Mouse (Mus musculus): ENCODE results near the gene 4930442H23Rik. TPM values are rescaled to one million over a fixed set of nuclear protein-coding genes. Genes with fewer than 3 reads are reported as not detected.
A peak's percentile ranks its signal among the peaks of the same experiment; 100 is the strongest.
"Not testable (repeated sequence)": the region's sequence is repeated elsewhere in the genome, so short reads cannot be mapped to it uniquely, and the experiment has no call there.

Gene 4930442H23Rik
- polyA plus RNA-seq, 1 experiment from 2014 or later: not detected

DNA sequence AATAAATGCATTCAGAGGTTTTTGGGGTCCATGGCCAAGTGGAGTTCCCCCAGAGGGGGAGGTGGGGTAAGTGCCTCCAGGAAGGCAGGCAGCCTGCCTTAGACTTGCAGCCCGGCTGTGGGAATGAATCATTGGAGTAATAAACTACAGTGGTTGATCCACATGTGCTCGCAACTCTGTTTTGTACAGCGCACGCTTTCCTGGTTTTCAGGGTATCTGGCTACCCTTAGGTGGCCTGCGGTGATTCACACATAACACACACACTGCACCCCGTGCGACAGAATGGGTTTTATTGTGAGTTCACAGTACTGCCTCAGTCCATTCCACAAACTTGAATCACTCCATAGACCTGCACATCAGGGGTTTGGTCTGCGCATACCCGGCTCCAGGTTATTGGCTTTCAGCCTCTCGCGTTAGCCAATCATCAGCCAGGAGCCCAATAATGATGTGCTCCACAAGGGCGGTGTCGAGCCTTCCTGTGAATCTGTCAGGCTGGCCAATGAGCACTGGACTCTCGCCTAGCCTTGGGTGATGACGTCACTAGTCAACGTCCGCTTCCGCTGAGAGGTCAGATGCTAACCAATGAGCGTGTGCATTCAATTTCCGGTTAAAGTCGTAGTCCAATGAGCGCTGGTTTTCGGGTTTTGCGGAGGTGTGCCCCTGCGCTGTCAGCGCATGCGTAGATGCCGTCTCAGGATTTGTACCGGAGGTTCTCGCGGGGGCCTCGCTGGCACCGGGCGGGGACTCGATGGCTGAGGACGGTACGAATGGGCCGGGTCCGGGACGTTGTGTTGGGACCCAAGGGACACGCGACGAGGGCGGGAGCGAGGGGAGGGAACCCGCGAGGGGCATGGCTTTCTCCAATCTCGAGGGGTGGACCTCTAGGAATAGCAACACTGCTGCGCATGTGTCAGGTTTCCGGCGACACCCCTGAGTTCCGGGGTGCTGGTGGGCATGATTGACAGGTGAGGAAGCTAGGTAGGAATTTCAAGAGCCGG is 1.0 kb downstream of the 4930442H23Rik start, which contains the start of gene Dapk3:
Gene Dapk3 (plus strand): TSS at position 670 of the 998 bp plus-strand sequence.
- H3K9me3 ChIP-seq (replicated peaks): no peaks in the 10 kb centered on the region
- WGBS: 5% methylated on average over 53 of the region's 53 CpGs
- H3K27ac ChIP-seq: peak within 1 kb of the TSS; percentile 87
- H3K4me3 ChIP-seq (replicated peaks): peak within 1 kb of the TSS; percentile 67
- peak within 1 kb of the TSS; percentile 67 for H3K4me2 ChIP-seq
- H3K4me1 ChIP-seq: peaks cover 65% of the 10 kb centered on the region
- peaks cover 86% of the 10 kb centered on the region for H3K36me3 ChIP-seq
- H3K9ac ChIP-seq: peak within 1 kb of the TSS; percentile 63
- no peaks in the 10 kb centered on the region for H3K27me3 ChIP-seq
- ATAC-seq (replicated peaks; ENCODE audit: low FRiP score): peak; percentile 94

- H3K27me3 ChIP-seq; H3K4me2 ChIP-seq; H3K9me3 ChIP-seq (replicated peaks); ATAC-seq (replicated peaks; ENCODE audit: low FRiP score); H3K9ac ChIP-seq: not testable (repeated sequence)
- peaks cover 67% of the 10 kb centered on the region for H3K4me1 ChIP-seq
- WGBS: 83% methylated on average over 12 of the region's 12 CpGs
- peaks cover 81% of the 10 kb centered on the region for H3K36me3 ChIP-seq
- H3K27ac ChIP-seq: peak overlapping the region; percentile 61
- peak overlapping the region; percentile 67; the same call in 1 of the 2 replicates for H3K4me3 ChIP-seq (replicated peaks)
Measured at GRCm38 (mm10) chr10:81181860-81182259, 1.8 kb downstream of the 4930442H23Rik start.

GRCm38 (mm10) chr10:81180946-81181345 is 2.7 kb downstream of the 4930442H23Rik start:
- no peak overlapping the region for H3K27ac ChIP-seq
- peaks cover 67% of the 10 kb centered on the region for H3K4me1 ChIP-seq
- H3K9ac ChIP-seq: no peak overlapping the region
- no peak overlapping the region for H3K4me3 ChIP-seq (replicated peaks)
- H3K27me3 ChIP-seq: no peaks in the 10 kb centered on the region
- WGBS: 94% methylated on average over 13 of the region's 13 CpGs
- ATAC-seq (replicated peaks; ENCODE audit: low FRiP score): no peak
- H3K4me2 ChIP-seq: no peak overlapping the region
- peaks cover 75% of the 10 kb centered on the region for H3K36me3 ChIP-seq
- H3K9me3 ChIP-seq (replicated peaks): no peaks in the 10 kb centered on the region

DNA sequence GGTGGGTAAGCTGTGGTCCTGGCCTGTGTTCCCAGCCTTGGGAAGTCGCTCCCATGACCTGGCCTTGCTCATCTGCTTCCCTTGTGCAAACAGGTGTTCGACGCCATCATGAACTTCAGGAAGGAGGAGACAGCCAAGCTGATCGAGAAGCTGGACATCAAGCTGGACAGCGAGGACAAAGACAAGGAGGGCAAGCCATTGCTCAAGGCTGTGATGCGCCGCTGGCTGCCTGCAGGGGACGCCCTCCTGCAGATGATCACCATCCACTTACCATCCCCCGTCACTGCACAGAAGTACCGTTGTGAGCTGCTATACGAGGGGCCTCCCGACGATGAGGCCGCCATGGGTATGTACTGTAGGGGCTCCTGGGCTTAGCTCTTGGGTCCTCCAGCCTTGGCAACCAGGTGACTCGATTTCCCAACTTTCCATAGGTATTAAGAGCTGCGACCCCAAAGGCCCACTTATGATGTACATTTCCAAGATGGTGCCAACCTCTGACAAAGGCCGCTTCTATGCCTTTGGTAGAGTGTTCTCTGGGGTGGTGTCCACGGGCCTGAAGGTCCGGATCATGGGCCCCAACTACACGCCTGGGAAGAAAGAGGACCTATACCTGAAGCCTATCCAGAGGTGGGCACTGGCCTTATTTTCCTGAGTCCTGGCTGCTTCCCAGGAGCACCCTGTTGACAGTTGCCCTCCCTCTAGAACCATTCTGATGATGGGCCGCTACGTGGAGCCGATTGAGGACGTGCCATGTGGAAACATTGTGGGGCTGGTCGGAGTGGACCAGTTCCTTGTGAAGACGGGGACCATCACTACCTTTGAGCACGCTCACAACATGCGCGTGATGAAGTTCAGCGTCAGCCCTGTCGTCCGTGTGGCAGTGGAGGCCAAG is 4.0 kb downstream of the 4930442H23Rik start:
- 0 out of 2 replicates have a peak overlapping the region, but pooled peaks have one; percentile 4 for H3K27ac ChIP-seq

GRCm38 (mm10) chr10:81178927-81179326 is 4.7 kb downstream of the 4930442H23Rik start:
- no peaks in the 10 kb centered on the region for H3K27me3 ChIP-seq
- H3K36me3 ChIP-seq: peaks cover 56% of the 10 kb centered on the region
- no peak for ATAC-seq (replicated peaks; ENCODE audit: low FRiP score)
- H3K4me3 ChIP-seq (replicated peaks): 0 out of 2 replicates have a peak overlapping the region, but pooled peaks have one; percentile 7
- no peak overlapping the region for H3K27ac ChIP-seq
- H3K9me3 ChIP-seq (replicated peaks): no peaks in the 10 kb centered on the region
- H3K9ac ChIP-seq: peak overlapping the region; percentile 7; the same call in 1 of the 2 replicates
- H3K4me2 ChIP-seq: peak overlapping the region; percentile 83; the same call in 1 of the 2 replicates
- whole genome bisulfite sequencing: 89% methylated on average over 11 of the region's 11 CpGs
- peaks cover 74% of the 10 kb centered on the region for H3K4me1 ChIP-seq

More for the DNA sequence above, 4.0 kb downstream of the 4930442H23Rik start:
- ATAC-seq (replicated peaks; ENCODE audit: low FRiP score): no peak
- Histone ChIP-seq H3K36me3 (peaks cover 63% of the 10 kb centered on the region), H3K4me1 (peaks cover 74% of the 10 kb centered on the region), H3K4me2 (no peak overlapping the region), H3K9me3 (replicated peaks) (no peaks in the 10 kb centered on the region), H3K9ac (no peak overlapping the region), H3K27me3 (no peaks in the 10 kb centered on the region), H3K4me3 (replicated peaks) (no peak overlapping the region)
- WGBS: 89% methylated on average over 32 of the region's 32 CpGs

DNA sequence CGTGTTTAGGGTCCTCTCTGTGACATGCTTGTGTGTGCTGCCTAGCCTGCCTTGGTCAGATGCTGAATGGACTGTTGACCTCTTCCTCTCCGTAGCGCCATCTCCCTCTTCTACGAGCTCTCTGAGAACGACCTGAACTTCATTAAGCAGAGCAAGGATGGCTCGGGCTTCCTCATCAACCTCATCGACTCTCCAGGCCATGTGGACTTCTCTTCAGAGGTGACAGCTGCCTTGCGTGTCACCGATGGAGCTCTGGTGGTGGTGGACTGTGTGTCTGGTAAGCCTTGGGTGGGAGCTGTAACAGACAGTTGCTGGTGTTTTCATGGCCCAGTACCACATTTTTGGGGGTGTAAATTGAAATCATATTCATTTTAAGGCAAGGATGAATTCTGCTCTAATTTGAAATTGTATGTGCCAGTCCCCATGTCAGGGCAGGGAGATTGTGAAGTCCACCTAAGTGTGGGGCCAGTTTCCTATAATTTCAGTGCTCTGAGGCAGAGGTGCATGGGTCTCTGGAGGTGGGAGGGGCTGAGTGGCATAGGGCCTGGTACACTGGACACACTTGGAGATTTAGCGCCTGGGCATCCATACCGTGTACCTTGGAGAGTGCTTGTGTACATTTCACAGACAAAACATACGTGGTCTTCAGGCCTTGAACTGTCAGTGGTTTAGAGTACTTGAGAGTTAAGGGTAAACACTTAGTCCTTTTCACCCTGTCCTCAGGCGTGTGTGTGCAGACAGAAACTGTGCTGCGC is 5.5 kb downstream of the 4930442H23Rik start:
- no peaks in the 10 kb centered on the region for H3K27me3 ChIP-seq
- H3K9me3 ChIP-seq (replicated peaks): no peaks in the 10 kb centered on the region
- H3K4me2 ChIP-seq: peak overlapping the region; percentile 83
- H3K36me3 ChIP-seq: peaks cover 52% of the 10 kb centered on the region
- ATAC-seq (replicated peaks; ENCODE audit: low FRiP score): no peak
- peak overlapping the region; percentile 80 for H3K4me3 ChIP-seq (replicated peaks)
- no peak overlapping the region for H3K27ac ChIP-seq
- peak overlapping the region; percentile 91 for H3K9ac ChIP-seq
- WGBS: 58% methylated on average over 14 of the region's 14 CpGs
- peaks cover 74% of the 10 kb centered on the region for H3K4me1 ChIP-seq

GRCm38 (mm10) chr10:81177491-81177925 is 6.1 kb downstream of the 4930442H23Rik start:
- peak overlapping the region; percentile 83 for H3K4me2 ChIP-seq
- H3K4me1 ChIP-seq: peaks cover 80% of the 10 kb centered on the region
- 5% methylated on average over 16 of the region's 16 CpGs for WGBS

DNA sequence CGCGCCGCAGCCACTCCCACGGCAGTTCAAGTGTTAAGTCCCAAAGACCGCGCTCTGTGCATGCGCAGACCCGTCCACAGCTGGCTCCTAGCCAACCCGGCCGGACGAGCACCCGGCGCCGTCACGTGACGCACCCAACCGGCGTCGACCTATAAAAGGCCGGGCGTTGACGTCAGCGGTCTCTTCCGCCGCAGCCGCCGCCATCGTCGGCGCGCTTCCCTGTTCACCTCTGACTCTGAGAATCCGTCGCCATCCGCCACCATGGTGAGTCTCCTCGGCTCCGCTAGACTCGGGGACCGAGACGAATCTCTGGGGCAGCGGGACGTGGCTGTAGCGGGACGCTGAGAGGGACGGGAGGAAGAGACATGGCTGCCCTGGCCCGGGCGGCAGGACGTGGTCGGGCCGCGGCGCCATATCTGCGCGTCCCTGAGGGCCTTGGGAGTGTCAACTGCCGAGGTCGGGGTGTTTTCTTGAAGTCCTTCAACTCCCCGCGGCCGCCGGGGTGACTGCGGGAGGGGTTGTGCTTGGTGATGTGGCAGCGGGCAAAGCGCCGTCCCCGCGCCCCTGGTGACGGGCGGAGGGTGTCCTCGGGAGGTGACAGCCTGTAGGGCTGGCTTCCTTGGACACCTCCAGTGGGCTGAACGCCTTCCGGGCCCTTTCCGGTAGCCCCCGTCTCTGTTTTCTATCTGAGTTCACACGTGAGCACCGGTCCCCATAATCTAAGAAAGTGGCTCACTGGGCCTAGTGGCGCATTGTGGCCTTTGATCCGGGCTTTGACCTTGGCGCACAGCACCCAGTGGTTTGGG is 7.0 kb downstream of the 4930442H23Rik start, which contains the start of gene Eef2:
Gene Eef2 (plus strand): TSS at position 166 of the 806 bp plus-strand sequence.
- Histone ChIP-seq H3K36me3 (peaks cover 43% of the 10 kb centered on the region), H3K4me1 (peaks cover 73% of the 10 kb centered on the region), H3K4me2 (peak within 1 kb of the TSS; percentile 83), H3K9ac (peak within 1 kb of the TSS; percentile 91), H3K27ac (peak within 1 kb of the TSS; percentile 92), H3K4me3 (replicated peaks) (peak within 1 kb of the TSS; percentile 80), H3K27me3 (no peaks in the 10 kb centered on the region), H3K9me3 (replicated peaks) (no peaks in the 10 kb centered on the region)
- under 1% methylated on average over 77 of the region's 77 CpGs for WGBS
- ATAC-seq (replicated peaks; ENCODE audit: low FRiP score): peak; percentile 87

More at GRCm38 (mm10) chr10:81177491-81177925, 6.1 kb downstream of the 4930442H23Rik start:
- no peak for ATAC-seq (replicated peaks; ENCODE audit: low FRiP score)
- H3K36me3 ChIP-seq: peaks cover 52% of the 10 kb centered on the region
- H3K9ac ChIP-seq: peak overlapping the region; percentile 91
- H3K27ac ChIP-seq: peak overlapping the region; percentile 92
- H3K9me3 ChIP-seq (replicated peaks): no peaks in the 10 kb centered on the region
- H3K27me3 ChIP-seq: no peaks in the 10 kb centered on the region
- H3K4me3 ChIP-seq (replicated peaks): peak overlapping the region; percentile 80

- peak overlapping the region; percentile 83 for H3K4me2 ChIP-seq
- peak overlapping the region; percentile 31 for H3K9ac ChIP-seq
- H3K4me1 ChIP-seq: peaks cover 67% of the 10 kb centered on the region
- no peaks in the 10 kb centered on the region for H3K9me3 ChIP-seq (replicated peaks)
- peak; percentile 34 for ATAC-seq (replicated peaks; ENCODE audit: low FRiP score)
- peak overlapping the region; percentile 92 for H3K27ac ChIP-seq
- H3K36me3 ChIP-seq: peaks cover 37% of the 10 kb centered on the region
- no peaks in the 10 kb centered on the region for H3K27me3 ChIP-seq
- peak overlapping the region; percentile 80 for H3K4me3 ChIP-seq (replicated peaks)
- WGBS: 3% methylated on average over 13 of the region's 13 CpGs
Measured at GRCm38 (mm10) chr10:81175936-81176465, 7.6 kb downstream of the 4930442H23Rik start.

DNA sequence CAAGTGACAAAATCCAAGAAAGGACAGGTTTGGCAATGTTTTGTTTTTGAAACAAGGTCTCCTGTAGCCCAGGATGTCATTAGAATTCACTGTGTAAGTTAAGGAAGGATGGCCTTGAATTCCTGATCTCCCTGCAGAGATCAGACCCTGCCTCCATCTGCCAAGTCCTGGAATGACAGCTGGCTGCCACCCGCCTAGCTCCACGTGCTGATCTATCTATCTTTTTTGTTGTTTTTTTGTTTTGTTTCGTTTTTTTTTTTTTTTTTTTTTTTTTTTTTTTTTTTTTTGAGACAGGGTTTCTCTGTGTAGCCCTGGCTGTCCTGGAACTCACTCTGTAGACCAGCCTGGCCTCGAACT is 8.3 kb downstream of the 4930442H23Rik start:
- Histone ChIP-seq H3K4me2 (peak overlapping the region; percentile 83), H3K27ac (peak overlapping the region; percentile 92), H3K9ac (peak overlapping the region; percentile 35; the same call in 1 of the 2 replicates), H3K4me3 (replicated peaks) (peak overlapping the region; percentile 40), H3K4me1 (peaks cover 62% of the 10 kb centered on the region), H3K36me3 (peaks cover 30% of the 10 kb centered on the region)
- ATAC-seq (replicated peaks; ENCODE audit: low FRiP score); H3K27me3 ChIP-seq; H3K9me3 ChIP-seq (replicated peaks): not testable (repeated sequence)
- 10% methylated on average over 4 of the region's 4 CpGs for WGBS

Measured in kidney, embryonic 15.5 days (tissue).